Mouse (Mus musculus) embryonic facial prominence, embryonic 12.5 days (tissue): Measurements from ENCODE around the gene Dst. TPM values are rescaled to one million over a fixed set of nuclear protein-coding genes. Genes with fewer than 3 reads are reported as not detected.
A peak's percentile ranks its signal among the peaks of the same experiment; 100 is the strongest.

Experiments used
- ATAC-seq: fragments of 200-750 bp; cut with Nextera tagmentation; 2 replicates; pipeline ENCODE4 v1.8.0; 2017; ENCODE audit not compliant: insufficient number of reproducible peaks, insufficient read depth, low FRiP score, low TSS enrichment
- H3K27ac ChIP-seq: fragments of 300-500 bp; sonication (generic); 2 replicates; pipeline ENCODE4 v1.5.1; 2016; ENCODE audit warnings: mild to moderate bottlenecking
- H3K27me3 ChIP-seq: fragments of 300-500 bp; sonication (generic); 2 replicates; pipeline ENCODE4 v1.6.1; 2016; ENCODE audit warnings: mild to moderate bottlenecking, moderate library complexity
- H3K36me3 ChIP-seq: fragments of 300-500 bp; sonication (generic); 2 replicates; pipeline ENCODE4 v1.6.1; 2016; ENCODE audit warnings: mild to moderate bottlenecking
- H3K4me1 ChIP-seq: fragments of 300-500 bp; sonication (generic); 2 replicates; pipeline ENCODE4 v1.6.1; 2016
- H3K4me2 ChIP-seq: fragments of 300-500 bp; sonication (generic); replicated peaks from 2 replicates; pipeline ENCODE4 v1.6.1; 2016; ENCODE audit warnings: mild to moderate bottlenecking, moderate library complexity
- H3K4me3 ChIP-seq: fragments of 300-500 bp; sonication (generic); 2 replicates; pipeline ENCODE4 v1.5.1; 2016; ENCODE audit warnings: mild to moderate bottlenecking
- H3K9ac ChIP-seq: fragments of 300-500 bp; sonication (generic); 2 replicates; pipeline ENCODE4 v1.6.1; 2016; ENCODE audit warnings: mild to moderate bottlenecking, moderate library complexity
- H3K9me3 ChIP-seq: fragments of 300-500 bp; sonication (generic); 2 replicates; pipeline ENCODE4 v1.6.1; 2016; ENCODE audit warnings: mild to moderate bottlenecking, moderate library complexity
- WGBS: fragments of 180-500 bp; shearing (Covaris S2); methylation state at CpG from one replicate; pipeline ENCODE4 v1.1.7; 2016; 5-methylcytosine and 5-hydroxymethylcytosine counted together
- polyA plus RNA-seq: library from polyadenylated mRNA; unstranded; fragments of >200 nt; fragmentation: Nextera tagmentation; extraction: Ambion mirVana; gene quantifications from 2 replicates; pipeline ENCODE4 v1.2.1, GENCODE M21; 2016

The Dst gene
- polyA plus RNA-seq, 1 experiment from 2014 or later: 25.8 TPM

GRCm38 (mm10) chr1:33898373-33898772, 9.7 kb upstream of the Dst start:
- no peak for ATAC-seq
- H3K9ac ChIP-seq: no peak overlapping the region
- no peaks in the 10 kb centered on the region for H3K4me1 ChIP-seq
- H3K27ac ChIP-seq: no peak overlapping the region
- no peaks in the 10 kb centered on the region for H3K36me3 ChIP-seq
- no peak overlapping the region for H3K4me3 ChIP-seq
- 79% methylated on average over 6 of the region's 6 CpGs for WGBS
- no peaks in the 10 kb centered on the region for H3K27me3 ChIP-seq
- H3K9me3 ChIP-seq: no peaks in the 10 kb centered on the region
- H3K4me2 ChIP-seq: no peak overlapping the region

- Histone ChIP-seq H3K27me3 (no peaks in the 10 kb centered on the region), H3K4me2 (no peak overlapping the region), H3K9ac (no peak overlapping the region), H3K4me3 (no peak overlapping the region), H3K27ac (no peak overlapping the region), H3K36me3 (no peaks in the 10 kb centered on the region), H3K4me1 (no peaks in the 10 kb centered on the region), H3K9me3 (no peaks in the 10 kb centered on the region)
- WGBS: 92% methylated on average over 8 of the region's 8 CpGs
- ATAC-seq: no peak
Measured at GRCm38 (mm10) chr1:33900175-33900574, 7.8 kb upstream of the Dst start.

GRCm38 (mm10) chr1:33903587-33903986, 4.4 kb upstream of the Dst start:
- peak overlapping the region; percentile 11; the same call in 1 of the 2 replicates for H3K4me2 ChIP-seq
- H3K36me3 ChIP-seq: no peaks in the 10 kb centered on the region
- ATAC-seq: no peak
- no peak overlapping the region for H3K9ac ChIP-seq
- H3K27ac ChIP-seq: no peak overlapping the region
- no peaks in the 10 kb centered on the region for H3K9me3 ChIP-seq
- WGBS: 29% methylated on average over 9 of the region's 9 CpGs
- H3K4me1 ChIP-seq: peaks cover 3% of the 10 kb centered on the region; the same call in 1 of the 2 replicates
- H3K4me3 ChIP-seq: no peak overlapping the region
- peaks cover 18% of the 10 kb centered on the region for H3K27me3 ChIP-seq

GRCm38 (mm10) chr1:33906216-33906615, 1.8 kb upstream of the Dst start:
- Histone ChIP-seq H3K27me3 (peaks cover 27% of the 10 kb centered on the region), H3K4me2 (no peak overlapping the region)

GRCm38 (mm10) chr1:33906927-33907326, 1.1 kb upstream of the Dst start:
- Histone ChIP-seq H3K36me3 (no peaks in the 10 kb centered on the region), H3K27ac (no peak overlapping the region), H3K9me3 (no peaks in the 10 kb centered on the region), H3K4me3 (peak overlapping the region; percentile 63), H3K27me3 (peaks cover 27% of the 10 kb centered on the region), H3K4me1 (peaks cover 9% of the 10 kb centered on the region; the same call in 1 of the 2 replicates), H3K9ac (peak overlapping the region; percentile 42; the same call in 1 of the 2 replicates), H3K4me2 (peak overlapping the region; percentile 62)
- WGBS: 2% methylated on average over 20 of the region's 20 CpGs
- ATAC-seq: no peak

More at GRCm38 (mm10) chr1:33906216-33906615, 1.8 kb upstream of the Dst start:
- no peak overlapping the region for H3K4me3 ChIP-seq
- 35% methylated on average over 10 of the region's 10 CpGs for WGBS
- no peaks in the 10 kb centered on the region for H3K9me3 ChIP-seq
- no peak for ATAC-seq
- no peak overlapping the region for H3K27ac ChIP-seq
- H3K9ac ChIP-seq: no peak overlapping the region
- no peaks in the 10 kb centered on the region for H3K36me3 ChIP-seq
- peaks cover 9% of the 10 kb centered on the region; the same call in 1 of the 2 replicates for H3K4me1 ChIP-seq

- under 1% methylated on average over 77 of the region's 110 CpGs for WGBS
- no peak within 1 kb of the TSS for H3K27ac ChIP-seq
- peak within 1 kb of the TSS; percentile 62 for H3K4me2 ChIP-seq
- no peaks in the 10 kb centered on the region for H3K9me3 ChIP-seq
- H3K9ac ChIP-seq: peak within 1 kb of the TSS; percentile 42
- H3K27me3 ChIP-seq: peaks cover 27% of the 10 kb centered on the region
- no peaks in the 10 kb centered on the region for H3K36me3 ChIP-seq
- H3K4me3 ChIP-seq: peak within 1 kb of the TSS; percentile 63
- ATAC-seq: peak; percentile 80
- H3K4me1 ChIP-seq: peaks cover 9% of the 10 kb centered on the region; the same call in 1 of the 2 replicates
Measured at GRCm38 (mm10) chr1:33907421-33908190, 419 bp upstream of the Dst start, which contains the start of gene Bend6. Gene Bend6, minus strand, starts transcription at chr1:33907816.

- H3K4me2 ChIP-seq: no peak overlapping the region
- no peaks in the 10 kb centered on the region for H3K36me3 ChIP-seq
- no peaks in the 10 kb centered on the region for H3K9me3 ChIP-seq
- no peak overlapping the region for H3K9ac ChIP-seq
- peaks cover 9% of the 10 kb centered on the region; the same call in 1 of the 2 replicates for H3K4me1 ChIP-seq
- whole genome bisulfite sequencing: 59% methylated on average over 8 of the region's 8 CpGs
- peaks cover 21% of the 10 kb centered on the region for H3K27me3 ChIP-seq
- no peak overlapping the region for H3K4me3 ChIP-seq
- H3K27ac ChIP-seq: no peak overlapping the region
- ATAC-seq: no peak
Measured at GRCm38 (mm10) chr1:33911589-33911988, 3.6 kb downstream of the Dst start.

- H3K36me3 ChIP-seq: no peaks in the 10 kb centered on the region
- no peaks in the 10 kb centered on the region for H3K27me3 ChIP-seq
- no peak for ATAC-seq
- H3K9me3 ChIP-seq: no peaks in the 10 kb centered on the region
- 90% methylated on average over 5 of the region's 5 CpGs for WGBS
- no peak overlapping the region for H3K27ac ChIP-seq
- H3K4me2 ChIP-seq: no peak overlapping the region
- no peak overlapping the region for H3K4me3 ChIP-seq
- no peak overlapping the region for H3K9ac ChIP-seq
- H3K4me1 ChIP-seq: no peaks in the 10 kb centered on the region
Measured at GRCm38 (mm10) chr1:33916554-33916953, 8.5 kb downstream of the Dst start.

GRCm38 (mm10) chr1:33922975-33923374, 14.9 kb downstream of the Dst start:
- no peak overlapping the region for H3K4me2 ChIP-seq
- ATAC-seq: no peak
- WGBS: 72% methylated on average over 7 of the region's 7 CpGs
- no peaks in the 10 kb centered on the region for H3K36me3 ChIP-seq
- H3K4me1 ChIP-seq: 0 out of 2 replicates have a peak, but pooled peaks cover 4% of the 10 kb centered on the region
- H3K27me3 ChIP-seq: no peaks in the 10 kb centered on the region
- H3K27ac ChIP-seq: no peak overlapping the region
- H3K9me3 ChIP-seq: no peaks in the 10 kb centered on the region
- no peak overlapping the region for H3K9ac ChIP-seq
- H3K4me3 ChIP-seq: no peak overlapping the region

- Histone ChIP-seq H3K9ac (no peak overlapping the region), H3K36me3 (no peaks in the 10 kb centered on the region), H3K4me3 (no peak overlapping the region), H3K27me3 (no peaks in the 10 kb centered on the region), H3K9me3 (no peaks in the 10 kb centered on the region), H3K4me2 (no peak overlapping the region), H3K27ac (no peak overlapping the region), H3K4me1 (0 out of 2 replicates have a peak, but pooled peaks cover 4% of the 10 kb centered on the region)
- WGBS: 26% methylated on average over 3 of the region's 3 CpGs
- no peak for ATAC-seq
Measured at GRCm38 (mm10) chr1:33925283-33925682, 17.3 kb downstream of the Dst start.

- WGBS: 88% methylated on average over 7 of the region's 7 CpGs
- 0 out of 2 replicates have a peak, but pooled peaks cover 4% of the 10 kb centered on the region for H3K4me1 ChIP-seq
- no peaks in the 10 kb centered on the region for H3K9me3 ChIP-seq
- no peak overlapping the region for H3K4me3 ChIP-seq
- no peak overlapping the region for H3K4me2 ChIP-seq
- H3K9ac ChIP-seq: no peak overlapping the region
- H3K27ac ChIP-seq: no peak overlapping the region
- no peaks in the 10 kb centered on the region for H3K36me3 ChIP-seq
- no peak for ATAC-seq
- no peaks in the 10 kb centered on the region for H3K27me3 ChIP-seq
Measured at GRCm38 (mm10) chr1:33927466-33927865, 19.4 kb downstream of the Dst start.

- 79% methylated on average over 8 of the region's 8 CpGs for WGBS
- no peak for ATAC-seq
- no peak overlapping the region for H3K4me3 ChIP-seq
- H3K36me3 ChIP-seq: no peaks in the 10 kb centered on the region
- H3K27me3 ChIP-seq: no peaks in the 10 kb centered on the region
- H3K9ac ChIP-seq: no peak overlapping the region
- H3K4me1 ChIP-seq: no peaks in the 10 kb centered on the region
- H3K4me2 ChIP-seq: no peak overlapping the region
- no peaks in the 10 kb centered on the region for H3K9me3 ChIP-seq
- H3K27ac ChIP-seq: no peak overlapping the region
Measured at GRCm38 (mm10) chr1:33931791-33932190, 23.8 kb downstream of the Dst start.
